Mouse (Mus musculus): Measurements from ENCODE around the gene Anxa4. TPM values are rescaled to one million over a fixed set of nuclear protein-coding genes. Genes with fewer than 3 reads are reported as not detected.

The Anxa4 gene
- 7.4 and 8.7 TPM in 2 replicates for polyA plus RNA-seq (2016; fragmentation: Nextera tagmentation; extraction: Ambion mirVana)

- 1% methylated on average over 41 of the region's 41 CpGs for WGBS
- Histone ChIP-seq H3K4me3 (peak within 1 kb of the TSS; percentile 70), H3K4me1 (replicated peaks) (peaks cover 16% of the 10 kb centered on the region), H3K36me3 (no peaks in the 10 kb centered on the region), H3K27me3 (ENCODE audit: insufficient read depth, poor library complexity, severe bottlenecking) (peaks cover 63% of the 10 kb centered on the region), H3K27ac (peak within 1 kb of the TSS; percentile 76), H3K9me3 (no peaks in the 10 kb centered on the region)
- DNase-seq (ENCODE audit: low spot score): peak; percentile 68
Measured at GRCm38 (mm10) chr6:86793021-86793815, at the start of gene Anxa4. TSS of gene Anxa4 (minus strand) at chr6:86793584.

GRCm38 (mm10) chr6:86841949-86842348, 48.6 kb upstream of the Anxa4 start:
- DNase-seq (ENCODE audit: low spot score): no peak
- no peaks in the 10 kb centered on the region for H3K36me3 ChIP-seq
- no peak overlapping the region for H3K4me3 ChIP-seq
- WGBS: 67% methylated on average over 3 of the region's 3 CpGs
- no peak overlapping the region for H3K27ac ChIP-seq
- H3K9me3 ChIP-seq: no peaks in the 10 kb centered on the region
- H3K4me1 ChIP-seq (replicated peaks): no peaks in the 10 kb centered on the region
- no peaks in the 10 kb centered on the region for H3K27me3 ChIP-seq (ENCODE audit: insufficient read depth, poor library complexity, severe bottlenecking)

- 84% methylated on average over 2 of the region's 2 CpGs for WGBS
Measured at GRCm38 (mm10) chr6:86839089-86839488, 45.7 kb upstream of the Anxa4 start.

GRCm38 (mm10) chr6:86832802-86833502, 39.6 kb upstream of the Anxa4 start:
- H3K27ac ChIP-seq: no peak overlapping the region
- H3K4me3 ChIP-seq: no peak overlapping the region
- no peak for DNase-seq (ENCODE audit: low spot score)
- WGBS: 88% methylated on average over 13 of the region's 13 CpGs
- H3K9me3 ChIP-seq: no peaks in the 10 kb centered on the region
- no peaks in the 10 kb centered on the region for H3K4me1 ChIP-seq (replicated peaks)
- H3K27me3 ChIP-seq (ENCODE audit: insufficient read depth, poor library complexity, severe bottlenecking): no peaks in the 10 kb centered on the region
- H3K36me3 ChIP-seq: no peaks in the 10 kb centered on the region

More at GRCm38 (mm10) chr6:86839089-86839488, 45.7 kb upstream of the Anxa4 start:
- DNase-seq (ENCODE audit: low spot score): no peak
- Histone ChIP-seq H3K27me3 (ENCODE audit: insufficient read depth, poor library complexity, severe bottlenecking) (no peaks in the 10 kb centered on the region), H3K9me3 (no peaks in the 10 kb centered on the region), H3K4me3 (no peak overlapping the region), H3K27ac (no peak overlapping the region), H3K4me1 (replicated peaks) (no peaks in the 10 kb centered on the region), H3K36me3 (no peaks in the 10 kb centered on the region)

DNA sequence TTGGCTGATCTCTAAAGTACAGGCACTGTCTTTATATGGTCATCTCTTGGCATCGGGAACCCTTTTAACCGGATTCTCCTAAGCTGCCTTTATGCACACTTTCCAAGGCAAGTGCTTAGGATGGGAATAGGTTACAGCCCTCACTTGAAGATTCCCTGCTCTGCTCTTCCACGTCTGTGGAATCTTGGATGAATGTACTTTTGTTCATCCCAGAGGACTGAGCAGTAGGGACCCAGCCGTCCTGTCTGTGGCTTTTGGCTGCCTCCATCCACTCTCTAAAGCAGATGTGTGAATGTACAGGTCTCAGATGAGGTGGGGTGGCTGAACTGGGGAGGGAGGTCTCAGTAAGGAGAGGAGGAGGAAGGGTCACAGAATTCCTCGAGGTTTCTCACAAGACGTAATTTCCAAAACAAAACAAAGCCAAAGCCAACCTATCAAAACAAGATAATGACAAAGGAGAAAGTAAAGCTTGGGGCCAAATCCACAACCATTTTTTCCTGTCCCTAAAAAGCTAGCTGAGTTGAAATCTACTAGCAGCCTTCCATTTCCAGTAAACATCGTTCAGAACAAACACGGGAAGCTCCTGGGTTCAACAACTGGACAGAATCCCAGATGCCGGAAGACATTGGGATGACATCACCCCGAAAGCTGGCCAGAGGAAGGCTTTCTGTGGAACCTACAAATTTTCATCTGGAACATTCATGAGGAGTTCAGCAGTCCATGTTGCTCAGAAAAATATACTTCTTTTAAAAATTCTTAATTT, 37.5 kb upstream of the Anxa4 start:
- 81% methylated on average over 10 of the region's 10 CpGs for WGBS
- DNase-seq (ENCODE audit: low spot score): no peak
- Histone ChIP-seq H3K36me3 (no peaks in the 10 kb centered on the region), H3K27ac (no peak overlapping the region), H3K9me3 (no peaks in the 10 kb centered on the region), H3K4me3 (no peak overlapping the region), H3K27me3 (ENCODE audit: insufficient read depth, poor library complexity, severe bottlenecking) (no peaks in the 10 kb centered on the region), H3K4me1 (replicated peaks) (no peaks in the 10 kb centered on the region)

DNA sequence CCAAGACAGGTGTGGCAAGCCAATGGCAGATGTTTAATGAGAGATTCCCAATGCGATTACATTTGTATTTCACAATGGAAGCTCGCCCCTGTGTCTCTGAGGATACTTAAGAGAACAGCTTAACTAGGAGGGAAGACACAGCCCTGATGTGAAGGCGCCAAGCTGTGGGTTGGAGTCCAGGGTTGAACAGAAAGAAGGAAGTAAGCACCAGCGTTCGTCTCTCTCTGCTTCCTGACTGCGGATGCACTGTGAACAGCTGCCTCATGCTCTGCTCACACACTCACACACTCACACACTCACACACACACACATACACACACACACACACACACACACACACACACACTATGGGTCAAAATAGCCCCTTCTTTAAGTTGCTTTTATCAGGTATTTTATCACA, 36.4 kb upstream of the Anxa4 start:
- no peaks in the 10 kb centered on the region for H3K27me3 ChIP-seq (ENCODE audit: insufficient read depth, poor library complexity, severe bottlenecking)
- H3K4me3 ChIP-seq: no peak overlapping the region
- H3K9me3 ChIP-seq: no peaks in the 10 kb centered on the region
- 87% methylated on average over 6 of the region's 6 CpGs for WGBS
- H3K36me3 ChIP-seq: no peaks in the 10 kb centered on the region
- no peak for DNase-seq (ENCODE audit: low spot score)
- no peak overlapping the region for H3K27ac ChIP-seq
- no peaks in the 10 kb centered on the region for H3K4me1 ChIP-seq (replicated peaks)

DNA sequence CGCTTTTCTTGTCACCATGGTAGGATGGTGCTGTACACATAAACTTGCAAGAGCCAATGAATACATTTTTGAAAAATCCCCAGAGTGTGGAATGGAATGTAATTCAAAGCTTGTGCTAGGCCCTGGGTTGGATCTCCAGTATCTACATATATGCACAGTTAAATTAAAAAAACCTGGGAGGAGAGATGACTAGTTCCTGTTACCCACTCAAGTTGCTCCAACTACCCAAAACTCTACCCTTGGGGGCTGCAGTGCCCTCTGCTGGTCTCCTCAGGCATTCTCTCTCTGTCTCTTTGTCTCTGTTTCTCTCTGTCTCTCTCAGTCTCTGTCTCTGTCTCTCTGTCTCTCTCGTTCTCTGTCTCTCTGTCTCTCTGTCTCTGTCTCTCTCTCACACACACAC, 34.0 kb upstream of the Anxa4 start:
- Histone ChIP-seq H3K9me3 (no peaks in the 10 kb centered on the region), H3K27ac (no peak overlapping the region), H3K4me3 (no peak overlapping the region), H3K36me3 (no peaks in the 10 kb centered on the region), H3K27me3 (ENCODE audit: insufficient read depth, poor library complexity, severe bottlenecking) (peaks cover 9% of the 10 kb centered on the region), H3K4me1 (replicated peaks) (peaks cover 10% of the 10 kb centered on the region)
- no peak for DNase-seq (ENCODE audit: low spot score)
- WGBS: 88% methylated on average over 2 of the region's 2 CpGs

DNA sequence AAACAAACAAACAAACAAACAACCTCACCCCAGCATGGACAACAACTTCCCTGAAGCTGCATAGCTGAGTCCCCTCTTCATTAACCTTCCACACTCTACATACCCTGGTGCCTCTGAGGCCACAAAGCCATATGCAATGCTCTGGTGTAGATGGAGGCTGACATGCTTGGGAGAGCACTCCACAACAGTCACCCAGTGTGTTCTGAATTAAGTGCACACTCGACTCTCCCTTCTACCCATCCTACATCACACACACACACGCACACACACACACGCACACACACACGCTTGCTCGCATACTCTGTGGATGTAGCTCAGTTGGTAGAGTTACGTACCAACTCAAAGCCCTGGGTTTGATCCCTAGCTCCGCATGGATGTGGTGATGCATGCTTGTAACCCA, 31.0 kb upstream of the Anxa4 start:
- Histone ChIP-seq H3K27me3 (ENCODE audit: insufficient read depth, poor library complexity, severe bottlenecking) (peaks cover 13% of the 10 kb centered on the region), H3K27ac (no peak overlapping the region), H3K4me3 (no peak overlapping the region), H3K4me1 (replicated peaks) (peaks cover 13% of the 10 kb centered on the region), H3K9me3 (no peaks in the 10 kb centered on the region), H3K36me3 (no peaks in the 10 kb centered on the region)
- WGBS: 93% methylated on average over 7 of the region's 7 CpGs
- no peak for DNase-seq (ENCODE audit: low spot score)

DNA sequence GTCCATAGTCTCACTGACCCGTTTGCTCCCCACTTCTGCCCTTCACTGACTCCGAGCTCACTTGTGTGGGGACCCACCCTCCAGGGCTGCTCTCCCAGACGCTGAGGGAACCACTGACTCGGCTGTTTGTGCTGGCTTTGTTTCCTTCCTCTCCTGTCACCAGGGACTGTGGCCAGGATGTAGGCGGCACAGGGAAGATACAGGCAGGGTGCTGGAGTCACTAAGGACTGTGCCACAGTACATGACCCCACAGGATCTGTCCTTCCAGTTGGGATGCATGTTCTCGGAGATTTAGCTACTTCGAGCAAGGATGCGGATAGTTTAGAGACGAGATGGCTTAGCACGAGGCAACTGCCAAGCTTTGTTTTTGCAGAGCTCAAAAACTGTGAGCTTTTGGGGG, 30.4 kb upstream of the Anxa4 start:
- peaks cover 13% of the 10 kb centered on the region for H3K4me1 ChIP-seq (replicated peaks)

GRCm38 (mm10) chr6:86823051-86823431, 29.7 kb upstream of the Anxa4 start:
- H3K36me3 ChIP-seq: no peaks in the 10 kb centered on the region
- H3K9me3 ChIP-seq: no peaks in the 10 kb centered on the region
- WGBS: 36% methylated on average over 9 of the region's 9 CpGs
- H3K4me3 ChIP-seq: no peak overlapping the region
- DNase-seq (ENCODE audit: low spot score): no peak
- H3K4me1 ChIP-seq (replicated peaks): peaks cover 13% of the 10 kb centered on the region
- H3K27ac ChIP-seq: no peak overlapping the region
- H3K27me3 ChIP-seq (ENCODE audit: insufficient read depth, poor library complexity, severe bottlenecking): peaks cover 13% of the 10 kb centered on the region

More for the DNA sequence above, 30.4 kb upstream of the Anxa4 start:
- no peaks in the 10 kb centered on the region for H3K36me3 ChIP-seq
- no peak for DNase-seq (ENCODE audit: low spot score)
- no peak overlapping the region for H3K27ac ChIP-seq
- H3K27me3 ChIP-seq (ENCODE audit: insufficient read depth, poor library complexity, severe bottlenecking): peaks cover 13% of the 10 kb centered on the region
- no peaks in the 10 kb centered on the region for H3K9me3 ChIP-seq
- H3K4me3 ChIP-seq: no peak overlapping the region
- 45% methylated on average over 10 of the region's 10 CpGs for WGBS

DNA sequence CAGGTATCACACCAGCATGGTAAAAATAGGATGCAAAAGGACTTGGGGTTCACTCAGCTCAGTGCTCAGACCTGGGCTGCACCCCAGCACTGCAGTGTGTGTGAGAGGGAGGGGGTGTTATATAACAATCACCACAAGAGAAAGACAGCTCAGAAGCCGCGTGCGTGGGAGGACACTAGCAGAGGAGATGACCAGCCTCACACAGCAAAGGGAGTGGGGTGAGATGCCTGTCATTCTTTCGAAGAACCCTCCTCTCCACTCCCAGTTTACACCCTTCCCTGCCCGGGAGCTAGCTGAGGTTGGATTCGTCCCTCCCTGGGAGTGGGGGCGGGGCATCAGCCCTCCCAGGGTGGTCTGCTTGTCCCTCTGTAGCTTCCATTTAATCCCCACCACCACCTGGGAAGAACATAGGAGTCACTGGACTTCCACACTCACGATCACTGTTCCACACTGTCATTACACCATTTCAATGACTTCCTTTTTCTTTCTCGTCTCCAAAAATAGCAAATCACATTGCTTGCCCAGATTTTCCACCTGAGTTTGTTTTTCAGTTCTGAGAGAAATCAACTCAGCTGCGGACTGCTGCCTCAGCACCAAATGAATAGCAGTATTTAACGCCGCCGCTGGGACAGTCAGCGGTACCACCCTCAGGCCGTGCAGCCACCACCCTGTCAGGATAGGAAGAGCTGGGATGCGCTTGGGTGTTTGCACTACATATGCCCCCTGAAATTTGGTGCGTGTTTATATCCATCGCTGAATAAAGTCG, 29.1 kb upstream of the Anxa4 start:
- Histone ChIP-seq H3K27me3 (ENCODE audit: insufficient read depth, poor library complexity, severe bottlenecking) (peaks cover 13% of the 10 kb centered on the region), H3K4me3 (peak overlapping the region; percentile 6), H3K36me3 (no peaks in the 10 kb centered on the region), H3K4me1 (replicated peaks) (peaks cover 13% of the 10 kb centered on the region), H3K27ac (no peak overlapping the region), H3K9me3 (no peaks in the 10 kb centered on the region)
- no peak for DNase-seq (ENCODE audit: low spot score)
- 4% methylated on average over 19 of the region's 19 CpGs for WGBS

DNA sequence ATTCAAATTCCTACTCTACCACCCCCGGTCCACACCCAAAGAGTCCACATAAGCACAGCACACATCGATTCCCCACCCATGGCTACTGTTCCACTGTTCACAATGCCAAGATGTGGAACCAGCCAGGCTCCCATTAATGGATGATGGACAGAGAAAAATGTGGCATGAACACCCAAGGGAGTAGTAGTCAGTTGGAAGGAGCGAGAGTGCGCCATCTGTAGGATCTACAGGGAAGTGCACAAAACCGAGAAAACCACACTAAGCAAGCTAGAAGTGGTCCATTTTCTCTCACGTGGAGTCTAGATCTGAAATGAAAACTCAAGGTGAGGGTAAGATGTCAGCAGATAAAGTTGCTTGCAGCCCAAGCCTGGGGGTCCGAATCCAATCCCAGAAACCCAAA, 27.3 kb upstream of the Anxa4 start:
- DNase-seq (ENCODE audit: low spot score): no peak
- Histone ChIP-seq H3K27ac (no peak overlapping the region), H3K36me3 (no peaks in the 10 kb centered on the region), H3K4me1 (replicated peaks) (peaks cover 17% of the 10 kb centered on the region), H3K27me3 (ENCODE audit: insufficient read depth, poor library complexity, severe bottlenecking) (peaks cover 13% of the 10 kb centered on the region), H3K4me3 (no peak overlapping the region), H3K9me3 (no peaks in the 10 kb centered on the region)
- 63% methylated on average over 7 of the region's 7 CpGs for WGBS
